Mouse (Mus musculus) midbrain, postnatal 0 days (tissue): Measurements from ENCODE around the gene Olfr412. TPM values are rescaled to one million over a fixed set of nuclear protein-coding genes. Genes with fewer than 3 reads are reported as not detected.

ENCODE experiments used
- ATAC-seq: fragments of 200-750 bp; cut with Nextera tagmentation; 2 replicates; pipeline ENCODE4 v1.8.0; 2017; ENCODE audit warnings: moderate number of reproducible peaks, mild to moderate bottlenecking, moderate TSS enrichment, moderate library complexity; ENCODE audit not compliant: low FRiP score
- DNase-seq: peaks from one replicate; pipeline ENCODE4 v3.0.0-alpha.2; 2015; ENCODE audit warnings: low spot score
- H3K27ac ChIP-seq: fragments of 300-500 bp; sonication (generic); 2 replicates; pipeline ENCODE4 v1.5.1; 2014; ENCODE audit warnings: low read depth, mild to moderate bottlenecking, low read length, mixed read lengths
- H3K27me3 ChIP-seq: fragments of 300-500 bp; sonication (generic); 2 replicates; pipeline ENCODE4 v1.6.1; 2014; ENCODE audit warnings: low read length, control low read depth, mixed read lengths; ENCODE audit not compliant: insufficient read depth
- H3K36me3 ChIP-seq: fragments of 300-500 bp; sonication (generic); 2 replicates; pipeline ENCODE4 v1.6.1; 2014; ENCODE audit warnings: low read length, control low read depth, mixed read lengths; ENCODE audit not compliant: insufficient read depth
- H3K4me1 ChIP-seq: fragments of 300-500 bp; sonication (generic); 2 replicates; pipeline ENCODE4 v1.6.1; 2014; ENCODE audit warnings: mild to moderate bottlenecking, control low read depth, antibody characterized with exemption, low read length, mixed read lengths; ENCODE audit not compliant: insufficient read depth
- H3K4me2 ChIP-seq: fragments of 300-500 bp; sonication (generic); 2 replicates; pipeline ENCODE4 v1.6.1; 2014; ENCODE audit warnings: low read depth, mild to moderate bottlenecking, low read length, mixed read lengths; ENCODE audit not compliant: poor library complexity, severe bottlenecking
- H3K4me3 ChIP-seq: fragments of 300-500 bp; sonication (generic); 2 replicates; pipeline ENCODE4 v1.5.1; 2014; ENCODE audit warnings: low read depth, mild to moderate bottlenecking, low read length, moderate library complexity
- H3K9ac ChIP-seq: fragments of 300-500 bp; sonication (generic); replicated peaks from 2 replicates; pipeline ENCODE4 v1.6.1; 2014; ENCODE audit warnings: mild to moderate bottlenecking, low read length, moderate library complexity, mixed read lengths; ENCODE audit not compliant: poor library complexity, severe bottlenecking
- H3K9me3 ChIP-seq: fragments of 300-500 bp; sonication (generic); 2 replicates; pipeline ENCODE4 v1.6.1; 2016; ENCODE audit warnings: low read length, control low read depth
- CTCF ChIP-seq: IDR thresholded peaks from 2 replicates; pipeline ENCODE4 v1.5.1; 2016; ENCODE audit warnings: antibody characterized with exemption, mild to moderate bottlenecking
- WGBS: fragments of 180-500 bp; shearing (Covaris S2); extraction: QIAGEN DNeasy Blood & Tissue Kit; methylation state at CpG from one replicate; pipeline ENCODE4 v1.1.7; 2014; 5-methylcytosine and 5-hydroxymethylcytosine counted together
- polyA plus RNA-seq: library from polyadenylated mRNA; unstranded; fragments of >200 nt; fragmentation: Nextera tagmentation; extraction: Ambion mirVana; gene quantifications from 2 replicates; pipeline ENCODE4 v1.2.1, GENCODE M21; 2015
- total RNA-seq: library from RNA; depleted of rRNA; stranded (reverse); fragments of >200 nt; gene quantifications from 2 replicates; pipeline ENCODE4 v1.2.3, GENCODE M21; 2014

Gene Olfr412
- total and polyA plus RNA-seq, 2 experiments from 2014 or later, result not detected

DNA sequence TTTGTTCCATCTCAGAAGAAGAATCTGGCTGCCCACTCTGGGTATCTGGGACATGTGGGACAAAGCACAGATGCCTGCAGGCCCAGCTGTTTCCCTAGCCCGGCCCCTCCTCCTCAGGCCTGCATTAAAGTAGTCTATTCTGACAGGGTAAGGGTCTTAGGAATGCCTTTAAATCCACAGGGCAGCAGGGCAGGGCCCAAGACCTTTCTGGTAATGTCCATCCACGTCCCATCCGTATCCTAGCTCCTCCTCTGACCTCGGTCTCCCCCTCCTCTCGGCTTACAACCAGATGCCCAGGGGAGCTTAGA lies 47.5 kb downstream of the Olfr412 start:
- ATAC-seq, result no peak
- 47% methylated on average over 5 of the region's 5 CpGs for WGBS
- no peak for DNase-seq
- Histone ChIP-seq H3K36me3 (peaks cover 14% of the 10 kb centered on the region), H3K9me3 (no peaks in the 10 kb centered on the region), H3K4me3 (no peak overlapping the region), H3K4me1 (peaks cover 6% of the 10 kb centered on the region; the same call in 1 of the 2 replicates), H3K4me2 (no peak overlapping the region), H3K27me3 (no peaks in the 10 kb centered on the region), H3K27ac (peak overlapping the region; percentile 13), H3K9ac (no peak overlapping the region)
- no peak for TF ChIP-seq CTCF

DNA sequence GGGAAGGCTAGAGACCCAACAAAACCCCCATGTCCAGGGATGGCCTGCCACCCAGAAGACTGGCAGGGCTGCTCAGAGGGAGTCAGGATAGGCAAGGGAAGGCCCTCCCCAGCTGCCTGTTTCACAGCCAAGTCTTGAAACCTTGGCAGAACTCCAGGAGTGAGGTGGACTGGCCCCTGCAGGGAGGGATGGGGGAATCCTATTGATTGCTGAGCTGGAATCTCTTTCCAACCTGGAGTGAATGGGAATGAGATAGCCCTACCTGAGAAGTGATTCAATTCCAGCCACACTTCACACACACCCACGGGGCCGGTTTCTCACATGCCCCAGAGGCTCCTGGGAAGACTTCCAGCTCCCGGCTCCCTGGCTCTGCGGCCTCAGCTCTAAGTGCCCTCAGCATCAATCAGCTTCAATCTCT lies 47.9 kb downstream of the Olfr412 start:
- 43% methylated on average over 4 of the region's 4 CpGs for WGBS
- no peaks in the 10 kb centered on the region for H3K9me3 ChIP-seq
- peak; percentile 81 for DNase-seq
- H3K4me1 ChIP-seq, result peaks cover 6% of the 10 kb centered on the region; the same call in 1 of the 2 replicates
- peak overlapping the region; percentile 13 for H3K27ac ChIP-seq
- H3K9ac ChIP-seq, result no peak overlapping the region
- no peaks in the 10 kb centered on the region for H3K27me3 ChIP-seq
- peak; percentile 48; the same call in 1 of the 2 replicates for ATAC-seq
- no peak for TF ChIP-seq CTCF
- H3K36me3 ChIP-seq, result peaks cover 17% of the 10 kb centered on the region
- no peak overlapping the region for H3K4me3 ChIP-seq
- H3K4me2 ChIP-seq, result no peak overlapping the region

- no peaks in the 10 kb centered on the region for H3K27me3 ChIP-seq
- no peak overlapping the region for H3K27ac ChIP-seq
- H3K9me3 ChIP-seq, result no peaks in the 10 kb centered on the region
- DNase-seq (no peak), ATAC-seq (no peak)
- no peak overlapping the region for H3K4me3 ChIP-seq
- 68% methylated on average over 3 of the region's 3 CpGs for WGBS
- peaks cover 16% of the 10 kb centered on the region for H3K36me3 ChIP-seq
- H3K4me2 ChIP-seq, result no peak overlapping the region
- TF ChIP-seq CTCF, result no peak
- no peak overlapping the region for H3K9ac ChIP-seq
- peaks cover 6% of the 10 kb centered on the region; the same call in 1 of the 2 replicates for H3K4me1 ChIP-seq
These were observed 50.1 kb downstream of the Olfr412 start for GRCm38 (mm10) chr11:74411943-74412342.

GRCm38 (mm10) chr11:74412462-74412861 lies 50.6 kb downstream of the Olfr412 start:
- DNase-seq (no peak), ATAC-seq (no peak)
- no peaks in the 10 kb centered on the region for H3K27me3 ChIP-seq
- H3K36me3 ChIP-seq, result peaks cover 11% of the 10 kb centered on the region
- no peak overlapping the region for H3K4me3 ChIP-seq
- H3K4me2 ChIP-seq, result no peak overlapping the region
- H3K27ac ChIP-seq, result no peak overlapping the region
- WGBS, result 73% methylated on average over 3 of the region's 3 CpGs
- TF ChIP-seq CTCF, result no peak
- peaks cover 6% of the 10 kb centered on the region; the same call in 1 of the 2 replicates for H3K4me1 ChIP-seq
- H3K9ac ChIP-seq, result no peak overlapping the region
- H3K9me3 ChIP-seq, result no peaks in the 10 kb centered on the region

DNA sequence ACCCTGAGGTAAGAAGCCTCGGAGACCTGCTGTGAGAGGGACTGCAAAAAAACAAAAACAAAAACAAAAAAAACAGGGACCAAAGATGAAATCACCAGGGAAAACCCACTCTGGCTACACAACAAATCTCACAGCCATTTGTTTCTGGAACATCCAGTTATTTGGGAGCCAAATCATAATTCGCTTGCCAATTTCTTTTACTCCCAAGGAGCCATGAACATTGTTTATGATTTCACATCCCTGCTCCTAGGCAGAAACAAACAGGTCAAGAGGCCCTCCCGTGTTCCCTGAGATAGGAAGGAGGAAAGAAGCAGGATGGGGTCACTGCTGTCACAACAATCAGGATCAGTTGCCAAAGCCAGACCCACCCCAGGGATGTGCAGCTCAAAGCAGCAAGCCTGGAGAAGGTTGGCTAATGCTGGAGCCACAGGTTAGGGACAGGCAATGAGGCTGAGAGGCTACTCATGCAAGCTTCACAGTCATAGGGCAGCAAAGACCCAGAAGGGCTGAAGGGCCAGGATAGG lies 51.6 kb downstream of the Olfr412 start:
- no peak for TF ChIP-seq CTCF
- Histone ChIP-seq H3K4me3 (no peak overlapping the region), H3K4me2 (no peak overlapping the region), H3K9me3 (no peaks in the 10 kb centered on the region), H3K36me3 (peaks cover 11% of the 10 kb centered on the region), H3K4me1 (peaks cover 6% of the 10 kb centered on the region; the same call in 1 of the 2 replicates), H3K9ac (no peak overlapping the region), H3K27me3 (no peaks in the 10 kb centered on the region), H3K27ac (no peak overlapping the region)
- ATAC-seq (no peak), DNase-seq (no peak)
- WGBS, result 74% methylated on average over 3 of the region's 3 CpGs

GRCm38 (mm10) chr11:74414112-74414511 lies 52.2 kb downstream of the Olfr412 start:
- TF ChIP-seq CTCF, result no peak
- peaks cover under 1% of the 10 kb centered on the region; the same call in 1 of the 2 replicates for H3K4me1 ChIP-seq
- WGBS, result 77% methylated on average over 9 of the region's 9 CpGs
- no peak overlapping the region for H3K27ac ChIP-seq
- H3K27me3 ChIP-seq, result no peaks in the 10 kb centered on the region
- H3K9me3 ChIP-seq, result no peaks in the 10 kb centered on the region
- ATAC-seq (no peak), DNase-seq (no peak)
- peaks cover 11% of the 10 kb centered on the region for H3K36me3 ChIP-seq
- no peak overlapping the region for H3K4me3 ChIP-seq
- no peak overlapping the region for H3K9ac ChIP-seq
- H3K4me2 ChIP-seq, result no peak overlapping the region
